Mouse (Mus musculus): ENCODE data around the gene Espn. TPM values are rescaled to one million over a fixed set of nuclear protein-coding genes. Genes with fewer than 3 reads are reported as not detected.
A peak's percentile ranks its signal among the peaks of the same experiment; 100 is the strongest.

Gene Espn
- total RNA-seq (2021), result 1 to 10 TPM; 1.8 to 2.7 TPM

DNA sequence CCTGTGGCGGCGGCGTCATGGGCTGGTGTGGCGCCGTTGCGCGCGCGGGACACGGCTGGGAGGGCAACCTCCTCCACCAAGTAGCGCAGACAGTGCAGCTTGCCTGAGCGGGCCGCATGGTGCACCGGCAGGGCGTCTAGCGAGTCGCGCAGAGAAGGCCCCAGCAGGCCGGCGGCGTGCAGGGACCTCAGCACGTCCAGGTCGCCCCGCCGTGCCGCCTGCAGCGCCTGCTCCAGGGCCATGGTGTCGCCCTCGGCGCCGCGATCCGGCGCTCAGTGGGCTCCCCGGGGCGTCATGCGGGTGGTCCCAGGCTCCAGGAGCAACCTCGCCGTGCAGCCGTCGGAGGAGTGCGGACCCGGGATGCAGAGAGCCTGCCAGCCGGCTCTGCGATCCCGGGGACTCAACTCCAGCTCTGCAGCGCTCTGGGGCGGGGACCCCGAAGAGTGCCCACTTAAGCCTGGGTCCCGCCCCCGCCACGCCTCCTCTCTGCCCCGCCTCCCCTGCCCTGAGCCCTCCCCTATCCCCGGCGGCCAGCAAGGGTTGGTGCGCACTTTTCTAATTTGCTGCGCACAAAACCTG is at the start of gene Espn:
Gene Espn (minus strand): TSS at position 406 of the 579 bp plus-strand sequence.
- intact Hi-C loops (cut with DNase I), result no loop called here
- peak; percentile 49 to 50 for DNase-seq

DNA sequence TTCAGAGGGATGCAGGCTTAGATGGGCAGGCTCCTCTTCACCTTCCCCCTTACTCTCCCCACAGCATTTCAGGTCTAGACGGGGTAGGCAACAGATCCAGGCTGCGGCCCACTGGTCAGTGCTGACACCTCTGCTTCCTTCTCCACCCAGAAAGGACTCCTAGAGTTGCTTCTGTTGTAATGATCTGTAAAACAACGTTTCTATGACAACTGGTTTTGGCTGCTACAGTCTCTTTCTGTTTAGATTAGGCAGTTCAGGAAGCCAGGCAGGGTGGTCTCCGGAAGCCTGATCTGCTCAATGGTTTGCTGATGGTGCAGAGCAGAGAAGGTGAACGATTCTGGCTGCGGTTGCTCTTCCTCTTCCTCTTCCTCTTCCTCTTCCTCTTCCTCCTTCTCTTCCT is 49.3 kb upstream of the Espn start:
- no peak for DNase-seq
- intact Hi-C loops (cut with DNase I), result no loop called here

DNA sequence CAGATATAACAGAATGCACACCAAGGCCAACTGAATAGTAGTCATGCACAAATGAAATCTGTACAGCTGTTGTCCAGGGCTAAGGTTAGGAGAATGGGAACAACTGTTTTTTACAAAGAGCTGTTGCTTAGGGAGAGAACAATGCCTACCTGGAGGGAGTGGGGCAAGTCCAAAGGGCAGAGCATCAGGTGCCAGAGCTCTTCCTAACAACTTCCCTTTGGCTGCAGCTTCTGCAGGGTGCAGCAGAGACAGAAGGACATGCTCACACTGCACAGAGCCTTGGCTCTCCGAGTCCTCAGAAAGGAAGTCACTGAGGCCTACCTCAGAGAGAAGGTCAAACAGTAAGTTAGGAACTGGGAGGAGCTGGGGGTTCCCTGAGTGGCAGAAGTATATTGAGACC is 47.4 kb upstream of the Espn start:
- intact Hi-C loops (cut with DNase I), result no loop called here
- no peak for DNase-seq

DNA sequence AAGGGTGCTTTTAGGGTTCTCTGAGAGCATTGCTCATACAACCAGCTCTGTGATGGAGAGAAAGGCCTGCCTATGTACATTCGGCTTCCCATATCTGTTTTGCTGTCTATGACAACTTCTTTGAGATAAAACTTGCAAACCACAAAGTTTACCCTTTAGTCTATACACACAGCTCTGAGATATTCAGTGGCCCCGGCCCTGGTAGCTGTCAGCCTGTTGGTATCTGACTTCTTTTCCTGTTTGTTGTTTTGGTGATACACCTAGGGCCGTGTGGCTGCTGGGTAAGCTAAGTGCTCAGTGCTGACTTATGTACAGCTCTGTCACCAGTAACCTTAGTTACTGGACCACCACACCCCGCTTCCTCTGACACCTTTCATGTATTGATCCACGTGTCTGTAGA is 45.4 kb upstream of the Espn start:
- DNase-seq, result no peak
- intact Hi-C loops (cut with DNase I), result no loop called here

DNA sequence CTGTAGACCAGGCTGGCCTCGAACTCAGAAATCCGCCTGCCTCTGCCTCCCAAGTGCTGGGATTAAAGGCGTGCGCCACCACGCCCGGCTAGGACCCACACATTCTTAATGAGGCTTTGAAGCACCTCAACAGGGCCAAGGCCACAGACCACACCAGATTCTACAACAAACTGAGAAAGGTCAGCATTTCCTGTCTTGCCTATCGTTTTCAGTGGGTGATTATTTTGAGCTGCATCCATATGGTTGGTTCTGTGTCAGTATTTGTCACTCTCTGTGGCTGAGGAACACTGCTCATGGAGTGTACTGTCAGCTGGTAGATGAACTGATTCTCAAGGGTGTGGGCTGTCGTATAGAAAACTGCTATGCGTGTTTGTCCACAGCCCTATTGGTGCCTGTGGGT is 44.1 kb upstream of the Espn start:
- no peak for DNase-seq
- intact Hi-C loops (cut with DNase I), result no loop called here

DNA sequence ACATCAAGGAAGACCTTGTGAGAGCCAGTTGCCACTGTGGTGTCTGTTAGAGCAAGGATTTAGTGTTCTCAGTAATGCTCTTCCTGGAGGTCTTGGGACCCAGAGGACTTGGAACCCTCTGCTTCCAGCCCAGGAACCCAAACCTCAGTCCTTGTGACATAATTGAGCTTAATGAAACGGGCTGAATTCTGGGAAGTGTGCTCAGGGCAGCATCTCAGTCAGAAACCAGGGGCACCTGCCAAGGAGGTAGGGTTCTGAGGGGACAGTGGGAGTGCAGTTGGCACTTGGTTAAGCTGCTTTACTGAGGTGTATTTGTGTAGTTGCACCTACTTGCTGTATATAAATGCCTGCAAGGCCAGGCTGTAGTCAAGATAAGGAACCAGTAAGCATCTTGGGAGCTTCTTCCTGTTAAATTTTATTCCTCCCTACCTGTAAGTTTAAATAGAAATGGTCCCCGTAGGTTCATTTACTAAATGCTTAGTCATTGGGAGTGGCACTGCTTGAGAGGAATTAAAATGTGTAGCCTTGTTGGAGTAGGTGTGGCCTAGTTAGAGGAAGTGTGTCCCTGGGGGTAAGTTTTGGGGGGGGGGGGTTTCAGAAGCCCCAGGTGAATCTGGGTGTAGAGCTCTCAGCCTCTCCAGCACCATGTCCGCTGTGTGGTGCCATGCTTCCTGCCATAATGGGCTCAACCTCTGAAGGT is 42.5 kb upstream of the Espn start:
- intact Hi-C loops (cut with DNase I), result no loop called here

DNA sequence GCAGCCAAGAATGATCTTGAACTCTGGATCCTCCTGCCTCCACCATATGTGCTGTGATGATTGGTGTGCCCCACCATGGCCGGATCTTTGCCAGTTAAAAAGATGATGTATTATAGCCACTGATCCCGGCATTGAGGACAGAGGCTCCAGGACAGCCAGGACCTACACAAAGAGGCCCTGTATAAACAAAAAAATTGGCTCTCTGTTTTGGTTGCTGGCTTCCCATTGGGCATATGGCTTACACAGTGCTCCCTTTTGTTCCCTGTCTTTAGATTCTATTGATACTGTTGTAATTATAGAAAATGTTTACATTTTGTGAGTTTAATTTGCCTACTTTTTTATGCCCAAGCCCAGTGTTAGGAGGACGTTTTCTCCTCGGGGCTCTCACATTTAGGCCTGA is 40.4 kb upstream of the Espn start:
- intact Hi-C loops (cut with DNase I), result no loop called here
- no peak for DNase-seq

More for the DNA sequence above, 42.5 kb upstream of the Espn start:
- no peak for DNase-seq

DNA sequence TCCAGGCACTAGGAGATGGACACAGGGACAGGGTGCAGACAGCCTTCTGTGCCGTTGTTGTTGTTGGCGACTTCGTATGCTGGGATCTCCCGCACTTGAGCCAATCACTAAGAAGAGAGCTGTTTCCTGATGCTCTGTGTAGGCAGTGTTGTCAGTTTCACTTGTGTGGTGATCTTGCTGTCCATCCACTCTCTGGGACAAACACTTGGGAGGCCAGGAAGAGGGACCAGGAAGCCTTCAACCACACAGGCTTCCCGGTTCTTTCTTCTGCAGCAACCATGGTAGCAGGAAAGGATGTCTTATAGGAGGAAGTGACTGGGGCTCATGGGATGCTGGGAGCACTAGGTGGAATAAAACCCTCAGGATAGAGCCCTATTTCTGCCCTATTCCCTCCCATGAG is 38.5 kb upstream of the Espn start:
- no peak for DNase-seq
- intact Hi-C loops (cut with DNase I), result no loop called here

DNA sequence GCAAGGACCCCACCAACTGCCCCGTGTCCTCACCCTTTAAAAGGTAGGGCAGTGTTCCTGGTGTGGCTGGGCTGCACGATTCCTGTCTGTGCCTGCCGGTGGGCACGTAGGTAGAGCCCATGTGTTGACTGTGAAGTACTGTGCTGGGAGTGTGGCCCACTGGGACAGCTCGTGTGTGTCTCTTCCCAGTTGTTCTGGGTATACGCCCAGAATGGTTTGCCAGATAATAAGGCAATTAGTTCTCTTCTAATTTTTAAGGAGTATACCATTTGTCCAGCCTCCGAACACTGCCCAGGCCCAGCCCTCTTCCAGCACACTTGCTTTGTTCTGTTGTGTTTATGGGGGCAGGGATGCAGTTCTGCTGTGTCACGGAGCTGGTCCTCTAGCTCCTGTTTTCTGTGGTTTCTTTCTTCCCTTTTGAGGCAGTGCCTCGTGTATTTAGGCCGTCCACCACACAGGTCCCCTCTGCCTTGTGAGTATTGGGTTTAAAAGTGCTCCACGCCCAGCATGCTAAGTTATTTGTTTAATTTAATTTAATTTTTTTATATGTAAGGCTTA is 38.0 kb upstream of the Espn start:
- intact Hi-C loops (cut with DNase I), result no loop called here
- DNase-seq, result no peak

DNA sequence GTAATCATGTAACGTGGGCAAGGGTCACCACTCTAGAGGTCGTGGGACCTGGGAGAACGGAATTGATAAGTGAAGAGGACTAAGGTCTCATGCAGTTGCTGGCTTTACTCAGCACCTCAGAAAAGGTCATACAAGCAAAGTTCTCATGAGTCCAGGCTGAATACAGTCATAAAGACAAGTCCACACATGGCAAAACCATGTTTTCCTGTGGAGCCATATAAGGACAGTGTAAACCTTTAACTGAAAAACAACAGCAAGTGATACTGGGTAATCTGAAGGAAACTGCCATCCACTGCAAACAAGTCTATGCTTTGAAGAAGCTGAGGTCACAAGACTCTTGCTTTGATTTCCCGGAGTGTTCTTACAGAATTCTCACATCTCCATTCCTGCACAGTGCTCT is 37.5 kb upstream of the Espn start:
- DNase-seq, result no peak
- intact Hi-C loops (cut with DNase I), result no loop called here

DNA sequence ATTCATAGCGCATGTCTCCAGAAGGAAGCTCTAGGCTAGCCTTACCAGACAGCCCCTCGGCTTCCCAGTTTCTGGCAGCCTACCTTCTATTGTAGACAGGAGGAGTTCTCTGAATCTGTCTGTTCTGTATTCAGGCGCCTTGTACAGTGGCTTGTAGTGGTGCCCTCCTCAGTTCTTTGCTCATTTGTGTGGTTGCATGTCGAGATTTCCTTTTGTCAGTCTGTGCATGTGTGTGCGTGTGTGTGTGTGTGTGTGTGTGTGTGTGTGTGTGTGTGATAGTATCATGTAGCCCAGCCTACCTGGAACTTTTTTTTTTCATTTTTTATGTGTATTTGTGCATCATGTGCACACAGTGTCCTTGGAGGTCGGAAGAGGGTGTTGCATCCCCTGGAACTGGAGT is 36.9 kb upstream of the Espn start:
- intact Hi-C loops (cut with DNase I), result no loop called here
- DNase-seq, result no peak

DNA sequence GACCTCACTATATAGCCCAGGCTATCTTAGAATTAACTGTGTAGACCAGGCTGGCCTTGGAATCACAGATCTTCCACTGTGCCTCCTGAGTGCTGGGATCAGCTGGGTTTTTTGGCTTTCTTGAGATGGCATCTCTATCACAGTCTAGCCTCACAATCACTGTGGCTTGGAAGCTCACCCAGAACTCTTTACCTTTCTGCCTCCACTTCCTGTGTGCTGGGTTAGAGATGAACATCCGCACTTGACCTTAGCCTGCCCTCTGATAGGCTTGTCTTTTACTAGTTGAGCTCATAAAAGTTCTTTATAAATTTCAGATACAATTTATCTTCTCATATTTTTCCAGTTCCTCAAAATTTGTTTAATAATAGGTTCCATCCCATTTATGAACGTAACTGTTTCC is 36.5 kb upstream of the Espn start:
- intact Hi-C loops (cut with DNase I), result no loop called here

DNA sequence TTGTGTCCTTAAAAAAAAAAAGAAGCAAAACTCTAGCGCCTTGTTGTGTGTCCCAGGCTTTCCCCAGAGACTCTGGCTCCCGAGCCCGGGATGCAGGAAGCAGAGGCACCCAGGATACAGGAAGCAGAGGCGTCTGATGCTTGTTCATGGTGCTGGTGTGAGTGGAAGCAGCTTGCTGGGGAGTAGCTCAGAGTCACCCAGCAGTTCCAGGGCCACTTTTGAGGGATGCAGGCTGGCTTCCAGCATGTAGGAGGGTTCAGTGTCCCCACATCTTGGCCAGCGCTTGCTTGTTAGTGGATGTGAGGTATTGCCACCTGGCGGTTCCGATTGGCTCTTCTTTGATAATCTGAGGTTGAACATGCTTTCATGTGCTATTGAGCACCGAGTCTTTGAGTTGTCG is 35.0 kb upstream of the Espn start:
- DNase-seq, result no peak
- intact Hi-C loops (cut with DNase I), result no loop called here

More for the DNA sequence above, 36.5 kb upstream of the Espn start:
- DNase-seq, result no peak

DNA sequence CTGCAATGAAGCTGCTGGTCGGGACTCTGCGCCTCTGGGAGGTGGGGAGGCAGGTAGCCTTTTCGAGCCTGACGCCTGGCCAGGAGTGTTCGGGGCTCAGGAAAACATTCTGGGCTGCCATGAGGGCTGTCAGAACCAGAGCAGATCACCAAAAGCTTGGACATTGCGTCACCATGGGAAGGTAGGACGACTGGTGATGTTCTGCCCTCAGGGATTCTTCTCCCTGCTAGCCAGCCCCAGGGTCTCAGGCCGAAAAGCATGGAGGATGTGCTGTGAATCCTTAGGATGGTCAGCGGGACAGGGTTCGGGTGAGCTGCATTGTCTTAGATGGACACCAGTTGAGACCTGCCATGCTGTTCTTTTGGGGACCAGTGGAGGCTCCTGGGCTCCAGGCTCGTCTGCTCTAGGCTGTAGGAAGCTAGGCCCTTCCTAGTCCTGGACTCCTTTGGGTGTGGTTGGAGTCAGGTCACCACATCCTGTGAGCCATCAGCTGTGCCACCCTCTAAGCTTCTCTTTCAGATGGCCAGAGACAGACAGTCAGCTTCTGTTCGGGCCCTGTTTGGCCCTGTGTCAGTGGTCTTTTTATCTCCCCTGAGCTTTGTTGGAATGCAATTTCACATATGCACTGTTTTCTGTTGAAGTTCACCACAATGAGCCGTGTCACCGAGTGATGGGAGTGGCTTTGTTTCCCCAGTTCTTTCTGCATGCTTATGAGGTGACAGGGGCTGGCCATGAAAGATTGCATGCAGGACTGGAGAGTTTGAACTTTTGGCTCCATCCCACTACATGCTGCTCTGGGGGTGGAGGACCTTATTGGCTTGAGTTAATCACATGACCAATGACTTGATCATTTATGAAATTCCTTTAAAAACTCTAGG is 34.3 kb upstream of the Espn start:
- DNase-seq, result no peak
- intact Hi-C loops (cut with DNase I), result no loop called here

DNA sequence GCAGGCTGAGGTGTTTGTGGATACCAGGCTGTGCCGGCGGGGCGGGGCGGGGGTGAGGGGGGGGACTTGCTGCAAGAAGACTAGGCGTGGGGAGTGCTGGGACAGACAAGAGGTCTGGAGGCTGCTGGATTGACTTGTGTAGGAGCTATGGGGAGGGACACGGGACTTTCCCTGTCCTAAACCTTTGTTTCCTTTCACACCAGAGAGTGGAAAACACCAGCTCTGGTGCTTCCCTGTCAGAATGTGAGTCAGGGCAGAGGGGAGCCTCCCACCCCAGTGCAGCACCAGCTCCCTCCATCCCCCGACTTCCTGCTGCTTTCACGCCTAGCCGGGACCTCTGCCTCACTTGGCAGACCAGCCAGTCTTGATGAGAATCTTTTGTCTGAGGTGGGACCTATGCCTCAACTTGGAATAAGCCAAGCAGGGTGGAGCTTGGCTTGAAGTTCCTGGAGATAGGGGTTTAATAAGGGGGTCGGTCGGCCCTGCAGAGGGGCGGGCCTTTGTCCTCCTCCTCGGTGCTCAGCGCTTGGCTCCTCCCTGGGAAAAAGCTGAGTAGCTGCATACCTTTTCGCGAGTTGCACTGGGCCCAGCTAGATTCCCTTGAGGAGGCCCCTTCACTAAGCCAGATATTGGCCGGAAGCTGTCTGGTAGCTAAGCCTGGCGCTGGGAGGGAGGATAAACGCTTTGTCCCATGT is 33.5 kb upstream of the Espn start:
- DNase-seq, result peak; percentile 54 to 65
- intact Hi-C loops (cut with DNase I), result loop anchor here (2.0 kb wide), 1 partner anchor 27 kb away; no protein-coding TSS in a partner anchor

DNA sequence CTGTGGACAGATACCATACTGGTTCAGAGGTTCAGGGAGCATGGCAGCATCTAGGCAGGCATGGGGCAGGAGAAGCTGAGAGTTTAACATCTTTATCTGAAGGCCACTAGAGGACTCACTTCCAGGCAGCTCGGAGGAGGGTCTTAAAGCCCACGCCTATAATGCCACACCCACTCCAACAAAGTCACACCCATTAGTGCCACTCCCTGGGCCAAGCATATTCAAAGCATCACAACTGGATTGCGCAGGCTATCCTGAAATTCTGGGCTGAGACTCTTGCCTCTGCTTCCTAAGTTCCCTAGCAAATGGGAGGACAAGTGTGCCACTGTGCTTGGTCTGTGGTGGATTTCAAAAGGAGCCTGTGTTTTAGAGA is 33.0 kb upstream of the Espn start:
- intact Hi-C loops (cut with DNase I), result loop anchor here (2.0 kb wide), 1 partner anchor 28 kb away; no protein-coding TSS in a partner anchor

DNA sequence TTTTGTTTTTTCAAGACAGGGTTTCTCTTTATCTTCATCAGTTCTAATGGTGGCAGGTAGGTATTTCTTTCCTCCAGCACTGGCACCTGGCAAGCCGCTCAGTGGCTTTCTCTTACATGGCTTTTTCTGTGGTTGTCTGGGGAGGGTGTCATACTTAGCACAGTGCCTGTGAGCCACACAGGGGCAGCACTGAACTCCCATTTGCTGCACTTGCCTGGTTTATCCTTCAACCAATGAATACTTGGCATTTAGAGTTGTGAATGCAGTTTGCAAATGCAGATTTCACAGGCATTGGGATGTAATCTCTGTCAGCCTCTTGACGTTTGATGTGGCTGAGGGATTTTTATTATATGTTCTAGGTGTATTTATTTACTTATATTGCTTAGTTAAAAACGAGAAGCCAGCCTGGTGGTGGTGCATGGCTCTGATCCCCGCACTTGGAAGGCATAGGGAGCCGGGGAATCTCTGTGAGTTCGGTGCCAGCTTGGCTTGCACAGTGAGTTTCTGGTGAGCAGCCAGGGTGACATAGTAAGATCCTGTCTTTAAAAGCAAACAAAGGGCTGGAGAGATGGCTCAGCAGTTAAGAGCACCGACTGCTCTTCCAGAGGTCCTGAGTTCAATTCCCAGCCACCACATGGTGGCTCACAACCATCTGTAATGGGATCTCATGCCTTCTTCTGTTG is 32.3 kb upstream of the Espn start:
- intact Hi-C loops (cut with DNase I), result loop anchor here (2.0 kb wide), 1 partner anchor 28 kb away; no protein-coding TSS in a partner anchor
- DNase-seq, result no peak

More for the DNA sequence above, 33.0 kb upstream of the Espn start:
- DNase-seq, result peak; percentile 26 to 36

DNA sequence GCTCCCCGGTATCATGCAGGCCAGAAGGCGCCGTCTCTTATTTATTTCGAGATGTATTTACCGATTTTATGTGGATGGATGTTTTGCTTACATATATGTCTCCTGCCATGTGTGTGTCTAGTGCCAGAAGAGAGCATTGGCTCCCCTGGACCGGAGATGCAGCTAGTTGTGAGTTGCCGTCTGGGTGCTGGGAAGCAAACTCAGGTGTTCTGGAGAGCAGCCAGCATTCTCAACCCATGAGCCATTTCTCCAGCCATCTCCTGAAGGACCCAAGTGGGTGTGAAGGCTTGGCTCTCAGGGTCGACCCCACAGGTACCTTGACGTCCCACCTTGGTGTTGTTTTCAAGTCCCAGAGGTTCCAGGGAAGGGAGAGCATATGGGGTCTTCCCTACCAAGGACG is 30.0 kb upstream of the Espn start:
- intact Hi-C loops (cut with DNase I), result no loop called here
- no peak for DNase-seq

DNA sequence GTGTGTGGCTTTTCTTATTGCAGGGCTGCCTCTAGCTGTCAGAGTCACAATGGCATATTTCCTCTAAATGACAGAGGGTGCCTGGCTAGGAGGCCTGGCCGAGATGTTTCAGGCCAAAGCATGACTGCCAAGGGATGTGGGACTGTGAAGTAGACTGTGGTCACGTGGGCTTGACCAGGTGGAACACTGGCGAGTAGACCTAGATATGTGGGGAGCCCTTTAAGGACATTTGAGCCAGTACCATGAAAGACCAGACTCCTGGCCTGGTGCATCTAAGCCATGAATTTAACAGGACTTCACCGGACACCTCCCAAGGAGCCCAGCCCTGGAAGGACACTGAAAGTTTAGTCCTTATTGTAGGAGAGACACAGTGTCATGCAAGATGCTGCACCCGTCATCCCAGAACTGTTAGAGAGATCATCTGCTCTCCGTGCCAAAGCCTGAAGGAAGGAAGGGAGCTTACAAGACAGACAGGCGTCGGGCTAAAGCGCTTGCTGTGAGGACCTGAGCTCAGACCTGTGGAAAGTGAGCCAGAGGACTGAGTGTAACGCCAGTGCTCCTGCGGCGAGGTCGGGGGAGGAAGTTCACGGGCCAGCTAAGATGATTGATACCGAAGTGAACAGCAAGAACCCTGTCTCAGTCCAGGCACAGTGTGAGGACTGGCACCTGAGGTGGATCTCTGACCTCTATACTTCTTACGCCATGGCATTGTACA is 27.9 kb upstream of the Espn start:
- intact Hi-C loops (cut with DNase I), result no loop called here

More for the DNA sequence above, 27.9 kb upstream of the Espn start:
- no peak for DNase-seq

All from heart, postnatal 36 days (tissue).